ENCODE assay signal across 35 mouse cellular contexts in genomic region chr1:193092771-193093170, GRCm38 (mm10). TPM values are rescaled to one million over a fixed set of nuclear protein-coding genes. Genes with fewer than 3 reads are reported as not detected.
"Had no signal": no experiment of that assay in that cellular context is flagged by ENCODE, and none has a peak within 500 bp of the region (broad histone marks: within the 10 kb centered on the region; RNA-seq: fewer than 3 reads in every experiment).

No protein-coding gene starts in this region.

- H3K27ac ChIP-seq: left cerebral cortex, adult 2 months; limb, embryonic 10.5 days; limb, embryonic 12.5 days; limb, embryonic 13.5 days; limb, embryonic 15.5 days; liver, embryonic 12.5 days; liver, embryonic 13.5 days; liver, embryonic 14.5 days; liver, embryonic 15.5 days; lung, embryonic 15.5 days; macrophage; midbrain, embryonic 10.5 days; midbrain, embryonic 12.5 days; midbrain, embryonic 13.5 days; midbrain, embryonic 15.5 days; neural tube, embryonic 12.5 days; neural tube, embryonic 13.5 days had no signal

- ATAC-seq: liver, embryonic 12.5 days; lung, postnatal 0 days; midbrain, embryonic 13.5 days; midbrain, embryonic 15.5 days had no signal

- H3K36me3 ChIP-seq: limb, embryonic 10.5 days; limb, embryonic 12.5 days; limb, embryonic 13.5 days; limb, embryonic 15.5 days; liver, embryonic 12.5 days; liver, embryonic 13.5 days; liver, embryonic 15.5 days; lung, embryonic 15.5 days; midbrain, embryonic 10.5 days; midbrain, embryonic 12.5 days; midbrain, embryonic 13.5 days; midbrain, embryonic 15.5 days; neural tube, embryonic 12.5 days; neural tube, embryonic 13.5 days had no signal

- H3K27me3 ChIP-seq: limb, embryonic 12.5 days; limb, embryonic 13.5 days; limb, embryonic 15.5 days; liver, embryonic 12.5 days; liver, embryonic 13.5 days; liver, embryonic 15.5 days; midbrain, embryonic 12.5 days; midbrain, embryonic 13.5 days; midbrain, embryonic 15.5 days; neural tube, embryonic 12.5 days; neural tube, embryonic 13.5 days had no signal

- H3K4me3 ChIP-seq: left cerebral cortex, adult 2 months; limb, embryonic 10.5 days; limb, embryonic 12.5 days; limb, embryonic 13.5 days; limb, embryonic 15.5 days; liver, embryonic 12.5 days; liver, embryonic 13.5 days; liver, embryonic 15.5 days; lung, embryonic 15.5 days; megakaryocyte, embryonic 14.5 days; midbrain, embryonic 10.5 days; midbrain, embryonic 12.5 days; midbrain, embryonic 13.5 days; midbrain, embryonic 15.5 days; myocyte; neural tube, embryonic 12.5 days; neural tube, embryonic 13.5 days had no signal

- H3K9me3 ChIP-seq: limb, embryonic 10.5 days; limb, embryonic 12.5 days; limb, embryonic 13.5 days; limb, embryonic 15.5 days; liver, embryonic 12.5 days; liver, embryonic 13.5 days; liver, embryonic 15.5 days; lung, embryonic 15.5 days; megakaryocyte, embryonic 14.5 days; midbrain, embryonic 10.5 days; midbrain, embryonic 12.5 days; midbrain, embryonic 13.5 days; midbrain, embryonic 15.5 days; neural tube, embryonic 12.5 days; neural tube, embryonic 13.5 days had no signal

- H3K4me2 ChIP-seq: limb, embryonic 12.5 days; limb, embryonic 13.5 days; limb, embryonic 15.5 days; liver, embryonic 12.5 days; liver, embryonic 13.5 days; liver, embryonic 15.5 days; lung, embryonic 14.5 days; lung, embryonic 15.5 days; midbrain, embryonic 12.5 days; midbrain, embryonic 13.5 days; midbrain, embryonic 15.5 days; neural tube, embryonic 12.5 days; neural tube, embryonic 13.5 days had no signal

- H3K4me1 ChIP-seq: limb, embryonic 10.5 days; limb, embryonic 12.5 days; liver, embryonic 12.5 days; liver, embryonic 13.5 days; liver, embryonic 15.5 days; midbrain, embryonic 10.5 days; neural tube, embryonic 12.5 days had no signal

- H3K9ac ChIP-seq: limb, embryonic 12.5 days; limb, embryonic 13.5 days; limb, embryonic 15.5 days; liver, embryonic 12.5 days; liver, embryonic 13.5 days; liver, embryonic 14.5 days; liver, embryonic 15.5 days; lung, embryonic 14.5 days; lung, embryonic 15.5 days; midbrain, embryonic 12.5 days; midbrain, embryonic 13.5 days; midbrain, embryonic 15.5 days; neural tube, embryonic 12.5 days; neural tube, embryonic 13.5 days had no signal

- DNase-seq: left cerebral cortex, postnatal 4 days; liver; liver, embryonic 13.5 days; lung, adult 18-20 months; lung, adult 2 months; lung, embryonic 14.5 days; lung, postnatal 10 days; lung, postnatal 14 days; lung, postnatal 36 days; lung, postnatal 4 days; midbrain, embryonic 14.5 days had no signal

RNA-seq across cellular contexts. Expression of gene Syt14, which starts 57.2 kb away (rescaled TPM):
- total RNA-seq: megakaryocyte progenitor cell, adult 5-6 weeks; megakaryocyte, adult 5-6 weeks; megakaryocyte-erythroid progenitor cell, adult 5-6 weeks; monocyte, adult 5-6 weeks had no signal
- polyA plus RNA-seq: liver, adult 2 months; macrophage; myocyte had no signal
